Mouse (Mus musculus) forebrain, embryonic 11.5 days (tissue): ENCODE results near the gene Rffl. TPM values are rescaled to one million over a fixed set of nuclear protein-coding genes. Genes with fewer than 3 reads are reported as not detected.

Experiments
- ATAC-seq: fragments of 200-750 bp; cut with Nextera tagmentation; replicated peaks from 2 replicates; pipeline ENCODE4 v1.8.0; 2017; ENCODE audit warnings: moderate TSS enrichment; ENCODE audit not compliant: low FRiP score
- DNase-seq: peaks from one replicate; pipeline ENCODE4 v3.0.0-alpha.2; 2017; ENCODE audit warnings: low spot score
- H3K27ac ChIP-seq: fragments of 300-500 bp; sonication (generic); 2 replicates; pipeline ENCODE4 v1.5.1; 2014; ENCODE audit warnings: low read depth, low read length
- H3K27me3 ChIP-seq: fragments of 300-500 bp; sonication (generic); 2 replicates; pipeline ENCODE4 v1.6.1; 2014; ENCODE audit warnings: mild to moderate bottlenecking, low read length, mixed read lengths; ENCODE audit not compliant: control insufficient read depth, insufficient read depth
- H3K36me3 ChIP-seq: fragments of 300-500 bp; sonication (generic); 2 replicates; pipeline ENCODE4 v1.6.1; 2014; ENCODE audit warnings: mild to moderate bottlenecking, low read length, moderate library complexity, mixed read lengths; ENCODE audit not compliant: control insufficient read depth, insufficient read depth
- H3K4me1 ChIP-seq: fragments of 300-500 bp; sonication (generic); replicated peaks from 2 replicates; pipeline ENCODE4 v1.6.1; 2014; ENCODE audit warnings: low read length, mixed read lengths; ENCODE audit not compliant: control insufficient read depth, insufficient read depth
- H3K4me2 ChIP-seq: fragments of 300-500 bp; sonication (generic); 2 replicates; pipeline ENCODE4 v1.6.1; 2014; ENCODE audit warnings: low read depth, mild to moderate bottlenecking, low read length, moderate library complexity, mixed read lengths; ENCODE audit not compliant: severe bottlenecking
- H3K4me3 ChIP-seq: fragments of 300-500 bp; sonication (generic); 2 replicates; pipeline ENCODE4 v1.5.1; 2014; ENCODE audit warnings: low read depth, low read length
- H3K9ac ChIP-seq: fragments of 300-500 bp; sonication (generic); 2 replicates; pipeline ENCODE4 v1.6.1; 2014; ENCODE audit warnings: low read length
- H3K9me3 ChIP-seq: fragments of 300-500 bp; sonication (generic); 2 replicates; pipeline ENCODE4 v1.6.1; 2016; ENCODE audit warnings: low read length, mixed read lengths; ENCODE audit not compliant: control insufficient read depth
- WGBS: fragments of 180-500 bp; shearing (Covaris S2); extraction: QIAGEN DNeasy Blood & Tissue Kit; methylation state at CpG from one replicate; pipeline ENCODE4 v1.1.7; 2014; 5-methylcytosine and 5-hydroxymethylcytosine counted together
- polyA plus RNA-seq: library from polyadenylated mRNA; unstranded; fragments of >200 nt; fragmentation: Nextera tagmentation; extraction: Ambion mirVana; gene quantifications from 2 replicates; pipeline ENCODE4 v1.2.1, GENCODE M21; 2014

Gene Rffl
- polyA plus RNA-seq, 1 experiment from 2014 or later = 17.0 TPM

DNA sequence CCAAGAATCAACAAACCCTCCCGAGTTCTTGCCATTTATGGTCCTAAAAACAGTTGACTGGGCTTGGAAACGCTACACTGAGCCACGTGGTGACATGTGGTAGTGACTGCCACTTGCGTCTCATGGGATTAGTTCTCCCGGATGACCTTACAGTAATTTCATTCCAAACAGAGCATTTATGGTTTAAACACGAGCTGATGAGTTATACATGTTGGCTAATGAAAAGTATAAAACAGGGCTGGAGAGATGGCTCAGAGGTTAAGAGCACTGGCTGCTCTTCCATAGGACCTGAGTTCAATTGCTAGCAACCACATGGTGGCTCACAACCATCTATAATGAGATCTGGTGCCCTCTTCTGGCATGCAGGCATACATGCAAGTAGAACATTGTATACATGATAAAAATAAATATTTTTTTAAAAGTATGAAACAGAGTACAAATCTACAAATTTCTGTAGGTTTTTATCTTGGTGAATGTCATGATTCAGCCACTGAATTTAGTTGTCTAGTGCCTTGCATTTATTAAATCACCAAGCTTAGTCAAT, 108.7 kb downstream of the Rffl start:
- H3K27me3 ChIP-seq = no peaks in the 10 kb centered on the region
- H3K4me3 ChIP-seq = no peak overlapping the region
- H3K9me3 ChIP-seq = no peaks in the 10 kb centered on the region
- ATAC-seq = no peak
- no peak overlapping the region for H3K27ac ChIP-seq
- H3K36me3 ChIP-seq = no peaks in the 10 kb centered on the region
- H3K9ac ChIP-seq = no peak overlapping the region
- H3K4me1 ChIP-seq = peaks cover 6% of the 10 kb centered on the region
- no peak for DNase-seq
- H3K4me2 ChIP-seq = no peak overlapping the region
- WGBS = 92% methylated on average over 6 of the region's 6 CpGs

DNA sequence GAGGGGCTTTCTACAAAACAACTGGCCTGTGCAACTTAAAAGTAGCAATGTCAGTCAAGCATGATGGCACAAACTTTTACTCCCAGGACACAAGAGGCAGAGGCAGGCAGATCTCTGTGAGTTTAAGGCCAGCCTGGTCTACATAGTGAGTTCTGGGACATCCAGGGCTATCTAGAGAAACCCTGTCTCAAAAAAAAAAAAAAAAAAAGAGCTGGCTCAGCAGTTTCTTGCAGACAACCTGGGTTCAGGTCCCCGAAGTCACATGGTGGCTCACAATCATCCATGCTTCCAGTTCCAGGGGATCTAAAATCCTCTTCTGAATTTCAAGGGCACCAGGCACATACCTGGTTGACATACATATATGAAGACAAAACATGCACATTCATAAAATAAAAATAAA, 115.1 kb downstream of the Rffl start:
- Histone ChIP-seq H3K4me2 (no peak overlapping the region), H3K36me3 (no peaks in the 10 kb centered on the region), H3K9ac (no peak overlapping the region), H3K9me3 (no peaks in the 10 kb centered on the region), H3K4me1 (no peaks in the 10 kb centered on the region), H3K27ac (no peak overlapping the region), H3K4me3 (no peak overlapping the region), H3K27me3 (no peaks in the 10 kb centered on the region)
- DNase-seq (no peak), ATAC-seq (no peak)
- WGBS = 92% methylated on average over 1 of the region's 1 CpGs

Other genes starting within 250 kb of the Rffl start
- gene Cct6b, start 106.9 kb downstream of the Rffl start, polyA plus RNA-seq = 0.33 and 0.60 TPM in 2 replicates
- gene Zfp830, start 106.9 kb downstream of the Rffl start, polyA plus RNA-seq = 36.3 and 38.6 TPM in 2 replicates
- 57.0 and 58.4 TPM in 2 replicates for gene Lig3, start 90.1 kb downstream of the Rffl start, polyA plus RNA-seq
- gene Rad51d, start 19.4 kb upstream of the Rffl start, polyA plus RNA-seq = 15.6 and 17.4 TPM in 2 replicates
- 0.44 and 0.48 TPM in 2 replicates for gene Fndc8, start 20.9 kb upstream of the Rffl start, polyA plus RNA-seq
- 31.9 and 34.8 TPM in 2 replicates for gene Nle1, start 37.2 kb upstream of the Rffl start, polyA plus RNA-seq
- 0.20 and 0.41 TPM in 2 replicates for gene Unc45b, start 39.3 kb upstream of the Rffl start, polyA plus RNA-seq
- 0.28 and 0.40 TPM in 2 replicates for gene Slfn5, start 80.1 kb upstream of the Rffl start, polyA plus RNA-seq
- gene Slfn9, start 120.6 kb upstream of the Rffl start, polyA plus RNA-seq = 9.3 and 9.8 TPM in 2 replicates
- gene Slfn8, start 149.6 kb upstream of the Rffl start, polyA plus RNA-seq = 0.15 and 0.16 TPM in 2 replicates
- 0.89 and 1.6 TPM in 2 replicates for gene Slfn2, start 193.9 kb upstream of the Rffl start, polyA plus RNA-seq
- not detected in 2 replicates for gene Slfn1, start 245.6 kb upstream of the Rffl start, polyA plus RNA-seq